Mouse (Mus musculus): ENCODE results near the gene Lcat. TPM values are rescaled to one million over a fixed set of nuclear protein-coding genes. Genes with fewer than 3 reads are reported as not detected.

The Lcat gene
- total RNA-seq (2014; fragmentation: Nextera tagmentation) = 3.7 and 4.6 TPM in 2 replicates
- 1.5 TPM in 1 of 2 replicates, not detected in the other for total RNA-seq (2017)

DNA sequence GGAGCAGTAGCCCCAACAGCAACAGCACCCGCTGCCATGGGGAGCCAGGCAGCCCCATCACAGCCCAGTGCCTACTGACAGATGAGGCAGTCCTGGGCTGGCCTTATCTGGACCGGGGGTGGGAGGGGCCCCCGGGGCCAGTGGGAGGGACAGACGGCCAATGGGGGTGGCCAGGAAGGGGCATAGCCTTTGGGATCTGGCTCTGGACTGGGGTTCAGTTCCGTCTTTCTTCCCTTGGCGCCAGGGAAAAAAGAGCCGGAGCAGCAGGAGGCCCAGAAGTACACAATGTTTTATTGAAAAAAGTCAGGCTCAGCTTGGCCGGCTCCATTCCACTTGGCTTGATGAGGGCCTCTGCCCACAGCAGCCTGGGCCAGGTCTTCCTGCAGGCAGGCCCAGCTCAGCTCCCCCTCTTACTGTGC lies at the start of gene Lcat:
TSS of gene Lcat (minus strand) at position 62 of the 419 bp plus-strand sequence.
- no peak for ATAC-seq (replicated peaks; ENCODE audit: low FRiP score, low TSS enrichment, poor library complexity, severe bottlenecking)

DNA sequence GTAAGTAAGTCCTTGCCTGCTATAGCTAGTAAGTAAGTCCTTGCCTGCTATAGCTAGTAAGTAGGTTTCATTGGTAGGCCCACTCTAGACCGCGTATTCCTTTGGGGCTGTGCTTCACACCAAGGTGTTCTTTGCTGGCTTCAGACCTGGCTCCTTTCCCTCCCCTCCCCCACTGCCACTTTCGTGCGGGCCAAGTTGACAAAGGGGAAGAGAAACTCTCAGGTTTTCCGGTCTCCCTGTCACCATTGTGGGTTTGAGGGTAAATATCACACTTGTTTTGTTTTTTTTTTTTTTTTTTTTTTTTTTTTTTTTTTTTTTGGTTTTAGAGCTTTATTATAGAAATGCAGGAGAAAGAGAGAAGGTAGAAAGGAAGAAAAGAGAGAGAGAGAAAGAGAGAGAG lies 49.3 kb upstream of the Lcat start:
- ATAC-seq (replicated peaks; ENCODE audit: low FRiP score, low TSS enrichment, poor library complexity, severe bottlenecking) = no peak

DNA sequence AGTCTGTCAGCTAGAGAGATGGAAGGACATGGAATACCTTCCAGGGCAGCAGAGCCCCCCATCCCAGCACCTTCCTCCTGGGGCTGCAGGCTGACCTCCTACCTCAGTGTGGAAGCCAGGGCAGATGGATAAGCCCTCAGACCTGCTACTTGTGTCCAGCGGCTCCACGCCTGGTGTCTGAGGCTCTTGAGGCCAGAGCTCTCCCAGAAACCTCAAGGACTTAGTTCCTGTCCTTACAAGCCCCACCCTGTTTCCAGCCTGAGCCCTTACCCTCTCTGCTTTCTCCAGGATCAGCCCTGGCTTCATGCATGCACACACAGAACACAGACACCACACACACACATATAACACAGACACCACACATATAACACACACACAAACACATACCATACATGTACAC lies 48.4 kb upstream of the Lcat start:
- no peak for ATAC-seq (replicated peaks; ENCODE audit: low FRiP score, low TSS enrichment, poor library complexity, severe bottlenecking)

DNA sequence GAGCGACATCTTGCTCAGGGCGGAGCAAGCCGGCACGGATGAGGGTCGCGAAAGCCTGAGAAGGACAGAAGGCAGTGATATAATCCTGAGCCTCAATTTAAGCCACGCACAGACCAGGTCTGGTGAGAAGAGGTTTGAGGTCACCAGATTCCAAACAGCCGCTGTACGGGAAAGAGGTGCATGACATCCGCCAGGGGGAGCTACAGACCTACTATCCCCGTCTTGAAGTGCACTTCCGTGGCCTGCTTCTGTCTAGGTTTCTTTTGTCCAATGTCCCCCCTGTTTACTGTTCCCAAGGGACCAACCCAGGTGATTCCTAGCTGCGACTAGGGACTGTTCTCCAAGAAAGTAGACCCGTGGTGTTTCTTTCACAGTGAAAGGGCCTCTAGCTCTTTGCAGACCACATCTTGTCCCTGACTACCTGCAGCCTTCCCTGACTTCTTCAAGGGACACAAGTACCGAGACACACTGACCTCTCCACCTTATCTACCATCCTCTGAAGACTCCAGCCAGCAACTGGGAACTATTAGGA lies 47.7 kb upstream of the Lcat start, which contains the start of gene Dus2:
TSS of gene Dus2 (plus strand) at position 482 of the 532 bp plus-strand sequence.
- ATAC-seq (replicated peaks; ENCODE audit: low FRiP score, low TSS enrichment, poor library complexity, severe bottlenecking) = peak; percentile 86

DNA sequence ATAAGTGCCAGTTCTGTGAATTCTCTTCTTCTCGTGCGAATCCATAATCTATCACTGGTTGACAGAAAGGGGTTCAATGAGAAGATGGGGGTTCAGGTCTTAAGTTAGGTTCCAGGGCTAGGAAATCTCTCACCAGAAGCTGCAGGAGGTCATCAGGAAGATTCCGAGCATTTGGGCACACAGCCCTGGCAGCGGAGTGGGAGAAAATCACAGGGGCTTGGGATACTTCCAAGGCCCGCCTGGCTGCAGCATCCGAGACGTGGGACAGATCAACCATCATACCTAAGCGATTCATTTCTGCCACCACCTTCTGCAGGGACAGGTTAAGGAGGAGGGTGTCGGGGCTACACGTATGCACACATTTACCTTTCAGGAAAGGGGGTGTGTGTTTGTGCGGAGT lies 45.4 kb upstream of the Lcat start:
- no peak for ATAC-seq (replicated peaks; ENCODE audit: low FRiP score, low TSS enrichment, poor library complexity, severe bottlenecking)

DNA sequence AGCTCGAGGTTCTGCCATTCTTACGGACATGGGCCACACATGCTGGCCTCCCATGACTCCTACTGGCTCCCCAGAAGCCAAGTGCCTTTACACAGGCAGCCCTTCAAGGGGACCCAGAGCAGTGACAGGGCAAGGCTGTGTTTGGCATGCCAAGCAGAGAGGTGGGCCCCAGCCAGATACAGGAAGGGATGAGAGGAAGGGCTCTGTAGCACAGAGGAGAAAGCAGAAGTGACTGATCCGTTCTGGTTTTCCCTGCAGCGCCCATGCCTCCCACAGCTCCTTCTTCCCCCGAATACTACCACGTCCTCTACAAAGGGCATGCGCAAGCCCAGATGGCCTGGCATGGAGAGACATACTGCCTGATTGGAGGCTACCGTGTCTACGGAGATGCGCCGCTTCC lies 40.2 kb upstream of the Lcat start:
- peak; percentile 40; the same call in 1 of the 2 replicates for ATAC-seq (replicated peaks; ENCODE audit: low FRiP score, low TSS enrichment, poor library complexity, severe bottlenecking)

DNA sequence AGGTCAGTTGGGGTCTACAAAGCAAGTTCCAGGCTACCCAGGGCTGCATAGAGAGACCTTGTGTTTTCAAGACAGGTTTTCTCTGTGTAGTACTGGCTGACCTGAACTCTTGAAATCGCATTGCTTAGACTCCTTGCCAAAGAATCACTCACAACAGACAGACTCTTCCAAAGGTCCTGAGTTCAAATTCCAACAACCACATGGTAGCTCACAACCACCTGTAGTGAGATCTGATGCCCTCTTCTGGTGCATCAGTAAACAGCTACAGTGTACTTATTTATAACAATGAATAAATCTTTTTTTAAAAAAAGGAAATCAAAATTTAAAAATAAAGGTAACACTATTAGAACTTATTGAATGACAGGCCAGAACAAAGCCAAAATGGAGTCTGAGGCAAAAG lies 38.0 kb upstream of the Lcat start:
- ATAC-seq (replicated peaks; ENCODE audit: low FRiP score, low TSS enrichment, poor library complexity, severe bottlenecking) = no peak

DNA sequence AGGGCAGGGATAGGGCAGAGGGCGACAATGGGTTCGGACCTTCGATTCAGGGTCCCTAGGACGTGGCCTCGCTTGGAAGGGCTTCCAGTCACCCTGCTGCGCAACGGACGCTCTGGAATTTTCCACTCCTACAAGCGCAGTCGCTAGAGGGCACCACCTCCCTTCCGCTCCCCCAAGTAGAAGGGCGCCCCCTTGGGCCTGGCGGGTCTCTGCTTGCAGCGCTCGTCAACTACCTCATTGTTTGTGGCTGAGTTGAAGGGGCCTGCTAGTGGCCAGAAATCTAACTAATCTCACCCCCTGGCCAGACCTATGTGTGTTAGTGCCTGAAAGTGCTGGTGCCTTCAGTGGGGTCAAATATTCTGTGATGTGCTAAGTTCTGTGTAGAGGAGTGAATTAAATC lies 36.1 kb upstream of the Lcat start, which contains the start of gene Dpep3:
TSS of gene Dpep3 (minus strand) at position 105 of the 400 bp plus-strand sequence.
- ATAC-seq (replicated peaks; ENCODE audit: low FRiP score, low TSS enrichment, poor library complexity, severe bottlenecking) = no peak

DNA sequence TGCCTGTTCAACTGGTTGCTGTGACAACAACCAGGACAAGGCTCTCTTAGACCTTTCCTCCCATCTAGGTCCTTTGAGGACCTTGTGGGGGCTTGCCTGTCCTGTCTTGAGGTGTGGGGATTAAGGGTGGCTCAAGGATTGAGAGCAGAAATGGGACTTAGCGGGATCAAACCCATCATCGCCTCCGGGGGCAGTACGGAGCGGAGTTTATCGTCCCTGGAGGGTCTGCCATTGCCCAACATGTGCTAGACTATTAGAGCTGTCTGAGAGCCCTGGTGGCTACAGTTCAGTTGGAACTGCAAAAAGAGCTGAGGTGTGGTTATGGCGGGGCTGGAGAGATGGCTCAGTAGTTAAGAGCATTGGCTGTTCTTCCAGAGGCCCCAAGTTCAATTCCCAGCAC lies 32.2 kb upstream of the Lcat start:
- ATAC-seq (replicated peaks; ENCODE audit: low FRiP score, low TSS enrichment, poor library complexity, severe bottlenecking) = 0 out of 2 replicates have a peak, but pooled peaks have one; percentile 21

DNA sequence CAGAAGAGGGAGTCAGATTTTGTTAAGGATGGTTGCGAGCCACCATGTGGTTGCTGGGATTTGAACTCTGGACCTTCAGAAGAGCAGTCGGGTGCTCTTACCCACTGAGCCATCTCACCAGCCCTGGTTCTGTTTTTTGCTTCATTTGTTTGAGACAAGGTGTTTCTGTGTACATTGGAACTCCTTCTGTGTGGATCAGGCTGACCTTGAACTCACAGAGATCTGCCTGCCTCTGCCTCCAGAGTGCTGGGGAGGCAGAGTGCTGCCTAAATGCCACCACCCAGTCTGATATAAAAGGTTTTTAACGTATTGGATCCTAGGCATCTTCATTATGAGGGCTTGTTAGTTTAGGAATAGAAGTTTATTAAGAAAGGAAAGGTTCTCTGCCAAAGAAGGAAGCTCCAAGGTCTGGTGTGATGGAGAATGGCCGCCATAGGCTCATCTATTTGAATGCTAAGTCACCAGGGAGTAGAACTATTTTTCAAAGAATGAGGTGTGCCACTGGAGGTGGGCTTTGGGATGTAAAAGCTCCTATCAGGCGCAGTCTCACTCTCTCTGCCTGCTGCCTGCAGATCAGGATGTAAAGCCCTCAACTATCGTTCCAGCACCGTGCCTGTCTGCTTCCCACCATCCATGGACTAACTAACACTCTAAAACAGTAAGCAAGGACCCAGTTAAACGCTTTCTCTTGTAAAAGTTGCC lies 28.0 kb upstream of the Lcat start:
- no peak for ATAC-seq (replicated peaks; ENCODE audit: low FRiP score, low TSS enrichment, poor library complexity, severe bottlenecking)

DNA sequence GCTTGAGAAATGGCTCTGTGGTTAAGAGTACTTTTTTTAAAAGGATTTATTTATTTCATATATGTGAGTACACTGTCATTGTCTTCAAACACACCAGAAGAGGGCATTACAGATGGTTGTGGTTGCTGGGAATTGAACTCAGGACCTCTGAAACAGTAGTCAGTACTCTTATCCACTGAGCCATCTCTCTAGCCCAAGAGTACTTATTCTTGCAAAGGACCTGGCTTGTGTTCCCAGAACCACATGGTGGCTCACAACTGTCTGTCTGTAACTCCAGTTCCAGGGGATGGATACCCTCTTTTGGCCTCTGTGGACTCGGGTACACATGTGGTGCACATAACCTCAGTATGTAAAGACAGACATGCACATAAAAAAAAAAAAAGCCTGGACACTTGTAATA lies 26.2 kb upstream of the Lcat start:
- ATAC-seq (replicated peaks; ENCODE audit: low FRiP score, low TSS enrichment, poor library complexity, severe bottlenecking) = no peak

DNA sequence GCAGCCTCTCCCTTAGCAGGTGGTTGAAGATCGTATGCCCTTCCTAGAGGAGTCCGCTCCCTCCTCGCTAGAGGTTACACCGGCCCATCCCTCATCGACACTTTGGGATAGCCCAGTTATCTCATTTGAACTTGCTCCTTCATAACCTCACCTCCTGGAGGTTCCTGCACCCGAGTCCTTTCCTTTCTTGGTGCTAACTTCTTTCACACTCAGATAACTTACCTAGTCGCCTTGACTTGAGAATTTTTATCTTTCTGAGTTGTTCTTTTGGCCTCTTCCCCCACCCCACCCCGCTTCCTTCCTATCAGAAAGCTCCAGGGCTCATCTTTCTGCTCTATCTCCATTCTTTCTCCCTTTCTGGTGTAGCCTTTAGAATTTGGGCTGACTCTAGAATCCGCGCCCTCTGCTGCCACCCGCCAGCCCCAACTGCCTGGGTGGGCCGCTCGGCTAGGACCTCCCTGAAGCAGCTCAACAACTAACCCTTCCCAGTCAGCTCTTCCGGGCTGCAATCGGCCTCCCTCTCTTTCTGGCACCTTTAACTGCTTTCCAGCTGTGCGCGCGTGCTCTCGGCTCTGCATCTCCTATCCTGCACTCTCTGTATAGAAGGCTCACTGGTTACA lies 23.6 kb upstream of the Lcat start:
- ATAC-seq (replicated peaks; ENCODE audit: low FRiP score, low TSS enrichment, poor library complexity, severe bottlenecking) = peak; percentile 76

DNA sequence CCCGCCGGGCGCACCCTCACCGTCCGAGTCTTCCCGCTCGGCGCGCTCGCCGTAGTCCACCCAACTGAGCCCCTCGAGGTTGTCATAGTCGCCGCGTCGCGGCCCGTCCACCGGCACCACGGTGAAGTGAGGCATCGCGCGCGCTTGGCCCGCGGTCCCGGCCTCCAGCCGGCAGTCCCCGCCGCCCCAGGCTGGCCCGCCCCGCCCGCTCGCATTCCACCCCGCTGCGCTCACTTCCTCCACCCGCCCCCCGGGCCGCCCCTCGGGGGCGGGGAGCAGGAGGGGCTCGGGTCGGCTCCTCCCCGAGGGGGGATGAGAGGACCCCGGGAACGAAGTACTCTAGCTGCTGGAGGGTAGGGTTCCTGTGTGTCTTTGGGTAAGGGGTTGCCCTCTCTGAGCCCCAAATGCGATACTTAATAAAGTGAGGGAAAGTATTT lies 22.7 kb upstream of the Lcat start, which contains the start of gene Slc12a4:
TSS of gene Slc12a4 (minus strand) at position 193 of the 437 bp plus-strand sequence.
- ATAC-seq (replicated peaks; ENCODE audit: low FRiP score, low TSS enrichment, poor library complexity, severe bottlenecking) = no peak

DNA sequence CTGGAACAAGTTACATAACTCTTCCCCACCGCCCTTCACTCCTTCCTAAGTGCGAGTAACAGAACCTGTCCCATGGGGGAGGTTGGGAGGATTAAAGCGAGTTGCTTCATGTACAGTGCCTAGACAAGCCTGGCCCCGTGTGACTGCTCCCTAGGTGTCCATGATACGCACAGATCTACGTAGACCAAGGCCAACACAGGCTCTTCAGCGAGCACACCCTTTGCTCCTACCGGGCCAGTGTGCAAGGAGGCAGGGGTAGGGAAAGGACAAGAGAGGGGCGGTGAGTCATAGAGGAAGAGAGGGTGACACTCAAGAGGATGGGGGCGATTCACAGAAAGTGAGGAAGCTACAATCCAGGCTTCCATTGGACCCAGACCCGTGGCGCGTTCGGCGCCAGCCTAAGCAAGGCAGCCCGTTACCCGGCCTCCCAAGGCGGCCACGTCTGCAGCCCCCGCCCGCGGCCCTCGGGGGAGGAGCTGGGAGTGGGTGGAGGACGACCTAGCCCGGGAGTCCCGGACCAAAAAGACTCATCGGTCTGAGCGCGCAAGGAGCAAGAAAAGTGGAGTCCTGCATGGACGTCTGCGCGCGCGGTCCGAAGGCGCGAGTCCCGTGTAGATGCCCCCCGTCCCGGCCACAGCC lies 22.2 kb upstream of the Lcat start:
- no peak for ATAC-seq (replicated peaks; ENCODE audit: low FRiP score, low TSS enrichment, poor library complexity, severe bottlenecking)

DNA sequence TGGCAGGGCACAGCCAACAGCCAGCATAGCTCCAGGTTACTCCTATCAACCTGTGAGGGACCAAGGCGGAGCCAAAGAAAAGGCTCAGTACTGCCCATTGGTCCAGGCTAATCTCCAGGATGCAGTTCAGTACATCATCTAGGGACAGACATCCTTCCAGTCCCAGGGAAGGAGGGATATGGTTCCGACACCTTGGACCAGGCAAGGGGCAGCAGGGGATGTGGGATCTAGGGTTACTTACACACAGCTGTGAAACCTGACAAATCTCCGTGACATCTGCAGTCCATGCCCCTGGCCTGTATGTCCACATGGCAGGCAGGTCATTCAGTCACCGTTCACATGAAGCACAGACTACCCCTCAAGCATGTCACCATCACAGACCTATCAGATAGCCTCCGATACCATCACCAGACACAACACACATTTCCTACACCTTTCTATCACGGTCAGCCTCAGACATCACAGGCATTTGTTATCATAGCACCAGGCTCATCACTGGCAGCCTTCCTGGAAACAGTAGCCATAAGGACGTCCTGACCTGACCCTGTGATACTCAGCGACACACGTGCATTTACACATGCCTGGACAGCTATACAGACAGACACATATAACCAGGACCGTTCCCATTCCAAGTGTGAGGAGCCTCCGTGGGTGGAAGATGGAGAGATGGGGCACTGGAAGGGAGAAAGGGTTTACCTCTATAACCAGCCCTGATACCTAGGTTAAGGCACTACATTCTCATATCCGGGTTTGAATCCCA lies 21.5 kb upstream of the Lcat start:
- ATAC-seq (replicated peaks; ENCODE audit: low FRiP score, low TSS enrichment, poor library complexity, severe bottlenecking) = 0 out of 2 replicates have a peak, but pooled peaks have one; percentile 11

DNA sequence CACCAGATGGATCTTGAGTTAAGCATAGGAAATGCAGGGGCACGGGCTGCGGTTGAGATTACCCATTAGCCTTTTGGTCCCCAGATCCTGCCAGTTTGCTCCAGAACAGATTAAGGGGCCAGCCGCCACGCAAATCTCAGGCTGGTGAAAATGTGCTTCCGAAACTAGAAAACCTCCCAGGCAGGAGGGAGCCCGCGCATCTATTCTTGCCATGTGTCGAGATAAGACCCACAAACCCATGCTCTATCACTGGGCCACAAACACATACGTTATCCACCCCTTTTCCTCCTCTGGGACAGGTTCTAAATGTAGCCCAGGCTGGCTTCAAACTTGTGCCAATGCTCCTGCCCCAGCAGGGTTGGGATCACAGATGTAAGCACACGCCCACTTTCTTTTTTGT lies 18.4 kb upstream of the Lcat start:
- peak; percentile 60 for ATAC-seq (replicated peaks; ENCODE audit: low FRiP score, low TSS enrichment, poor library complexity, severe bottlenecking)

DNA sequence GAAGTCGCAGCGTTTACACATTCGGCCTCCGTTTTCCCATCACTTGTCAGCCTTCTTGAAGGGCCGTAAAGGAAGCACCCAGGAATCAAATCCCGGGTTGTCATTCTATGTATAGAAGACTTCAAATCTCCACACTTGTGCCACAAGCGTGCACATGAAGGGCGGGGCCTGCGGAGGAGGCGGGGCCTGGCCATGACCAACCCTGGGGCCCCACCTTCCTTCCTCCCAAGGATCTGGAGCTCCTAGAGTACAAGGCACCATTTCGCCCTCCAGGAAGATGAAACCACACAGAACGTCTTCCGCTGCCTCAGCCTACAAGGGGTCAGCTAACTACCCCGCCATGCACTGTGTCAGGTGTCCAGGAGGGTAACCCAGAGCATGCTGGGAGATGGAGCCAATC lies 17.9 kb upstream of the Lcat start:
- peak; percentile 2; the same call in 1 of the 2 replicates for ATAC-seq (replicated peaks; ENCODE audit: low FRiP score, low TSS enrichment, poor library complexity, severe bottlenecking)

DNA sequence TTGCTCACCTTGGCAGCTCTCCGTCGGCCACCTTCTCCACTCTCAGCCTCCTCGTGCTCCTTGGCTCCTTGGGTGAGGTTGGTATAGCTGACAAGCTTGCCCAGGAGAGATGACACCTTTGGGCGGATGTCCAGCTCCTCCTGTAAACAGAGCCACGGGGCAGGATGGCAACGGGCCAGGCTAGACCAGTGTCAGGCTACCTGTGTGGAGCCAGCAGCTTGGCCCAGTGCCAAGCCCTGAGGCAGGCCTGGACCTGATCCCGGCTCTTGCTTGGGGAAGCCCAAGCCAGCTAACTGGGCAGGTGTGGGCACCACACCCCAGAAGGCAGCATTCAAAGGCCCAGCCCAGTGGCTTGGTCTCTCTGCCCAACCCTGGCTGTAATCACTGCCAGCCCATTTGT lies 16.2 kb upstream of the Lcat start:
- ATAC-seq (replicated peaks; ENCODE audit: low FRiP score, low TSS enrichment, poor library complexity, severe bottlenecking) = no peak

DNA sequence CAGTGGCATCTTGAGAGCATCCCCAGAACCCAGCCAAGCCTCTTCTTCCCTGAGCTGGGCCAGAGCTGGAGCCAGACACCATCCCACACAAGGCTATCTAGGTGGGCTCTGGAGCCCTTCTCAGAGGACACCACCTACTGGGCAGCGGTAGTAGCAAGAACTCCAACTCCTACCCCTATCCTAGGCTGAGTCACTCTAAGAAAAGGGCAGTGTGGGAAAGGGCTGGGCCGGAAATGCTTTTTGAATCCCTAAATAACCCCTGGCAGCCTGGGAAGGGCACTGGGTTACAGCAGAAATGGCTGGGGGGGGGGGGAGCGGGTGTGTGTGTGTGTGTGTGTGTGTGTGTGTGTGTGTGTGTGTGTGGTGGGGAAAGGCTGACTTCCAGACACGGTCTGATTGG lies 14.6 kb upstream of the Lcat start:
- no peak for ATAC-seq (replicated peaks; ENCODE audit: low FRiP score, low TSS enrichment, poor library complexity, severe bottlenecking)
